Mouse (Mus musculus) lung, postnatal 14 days (tissue): ENCODE measurements around the gene 1810030O07Rik.
"Not testable (repeated sequence)": the region's sequence is repeated elsewhere in the genome, so short reads cannot be mapped to it uniquely, and the experiment has no call there.

ENCODE experiments used
- DNase-seq: peaks from one replicate; pipeline ENCODE4 v3.0.0; 2021

Gene 1810030O07Rik

GRCm38 (mm10) chrX:12673054-12673775 is at the start of gene 1810030O07Rik:
Gene 1810030O07Rik (minus strand): TSS chrX:12673668.
- peak; percentile 85 for DNase-seq

DNA sequence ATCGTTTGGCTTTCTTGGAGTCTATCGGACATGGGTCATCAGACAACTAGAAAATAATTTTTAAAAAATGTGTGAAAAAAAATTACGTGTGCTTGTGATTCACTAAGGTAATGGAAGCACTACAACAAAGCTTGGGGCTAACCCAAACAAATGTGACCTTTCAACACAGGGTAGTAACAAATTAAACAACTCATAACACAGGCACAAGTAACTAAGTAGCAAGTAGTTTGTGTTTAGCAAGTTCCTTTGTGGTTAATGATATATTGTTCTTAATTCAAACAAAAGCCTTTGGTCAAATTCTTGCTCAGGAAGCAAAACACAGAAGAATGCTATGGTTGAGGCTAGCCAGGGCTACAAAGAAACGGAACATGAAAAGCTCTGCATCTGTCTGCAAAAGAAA is 42.6 kb upstream of the 1810030O07Rik start:
- DNase-seq = no peak

DNA sequence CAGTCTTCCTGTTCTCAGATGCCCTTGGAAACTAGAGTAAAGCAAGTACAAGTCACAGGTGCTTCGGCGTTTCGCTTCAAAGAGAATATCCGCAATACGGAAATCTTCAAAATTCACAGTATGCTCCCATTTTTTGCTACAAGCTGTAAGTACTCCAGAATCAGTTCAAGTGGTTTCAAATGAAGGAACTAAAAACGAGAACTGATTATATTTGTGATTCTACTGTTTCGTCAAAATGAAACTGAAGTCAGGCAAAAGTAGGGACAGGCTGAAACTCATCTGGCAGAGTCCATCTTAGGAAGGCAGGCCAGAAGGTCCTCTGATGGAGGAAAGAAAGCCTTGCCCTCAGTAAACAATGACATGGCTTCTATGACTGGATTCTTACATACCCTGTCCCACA is 40.3 kb upstream of the 1810030O07Rik start:
- no peak for DNase-seq

- DNase-seq = peak; percentile 12
These were observed 13.4 kb upstream of the 1810030O07Rik start for GRCm38 (mm10) chrX:12686910-12687309.

GRCm38 (mm10) chrX:12686071-12686470 is 12.6 kb upstream of the 1810030O07Rik start:
- DNase-seq = no peak

DNA sequence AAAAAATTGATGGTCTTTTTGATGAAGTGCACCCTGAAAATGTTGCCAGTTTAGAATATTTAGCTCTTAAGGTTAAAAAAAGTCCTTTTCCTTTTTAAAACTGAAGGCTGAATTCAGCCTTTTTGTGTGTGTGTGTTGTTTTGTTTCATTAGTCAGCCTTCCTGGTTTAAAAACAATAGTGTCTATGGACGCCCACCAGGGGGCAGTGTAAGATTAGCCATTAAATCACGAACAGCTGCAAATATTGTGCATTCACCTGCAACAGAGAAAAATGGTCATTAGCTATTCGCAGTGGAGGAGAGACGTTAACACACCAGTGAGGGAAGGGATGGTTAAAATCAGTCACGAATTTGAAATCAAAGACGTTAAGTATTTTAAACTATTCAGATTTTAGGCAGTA is 3.9 kb upstream of the 1810030O07Rik start:
- peak; percentile 76 for DNase-seq

GRCm38 (mm10) chrX:12653879-12654278 is 19.6 kb downstream of the 1810030O07Rik start:
- no peak for DNase-seq

DNA sequence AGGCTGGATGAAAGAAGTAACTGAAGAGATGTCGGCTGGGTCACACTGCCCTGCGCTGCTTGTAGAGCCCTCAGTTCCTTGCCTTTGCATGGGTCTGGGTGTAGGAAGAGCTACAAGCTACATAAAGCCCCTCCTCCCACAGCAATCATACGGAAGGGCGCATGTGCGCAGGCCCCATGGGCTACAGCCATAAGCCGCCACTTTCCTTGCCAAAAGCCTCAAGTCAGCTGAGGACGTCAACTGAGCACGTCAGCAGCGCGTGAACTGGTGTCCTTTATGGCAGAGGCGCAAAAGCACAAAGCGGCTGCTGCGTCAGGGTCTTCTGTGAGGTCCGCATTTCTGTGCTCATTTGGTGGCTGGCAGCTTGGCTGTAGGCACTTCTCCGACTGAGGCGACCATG is 21.6 kb downstream of the 1810030O07Rik start:
- no peak for DNase-seq

DNA sequence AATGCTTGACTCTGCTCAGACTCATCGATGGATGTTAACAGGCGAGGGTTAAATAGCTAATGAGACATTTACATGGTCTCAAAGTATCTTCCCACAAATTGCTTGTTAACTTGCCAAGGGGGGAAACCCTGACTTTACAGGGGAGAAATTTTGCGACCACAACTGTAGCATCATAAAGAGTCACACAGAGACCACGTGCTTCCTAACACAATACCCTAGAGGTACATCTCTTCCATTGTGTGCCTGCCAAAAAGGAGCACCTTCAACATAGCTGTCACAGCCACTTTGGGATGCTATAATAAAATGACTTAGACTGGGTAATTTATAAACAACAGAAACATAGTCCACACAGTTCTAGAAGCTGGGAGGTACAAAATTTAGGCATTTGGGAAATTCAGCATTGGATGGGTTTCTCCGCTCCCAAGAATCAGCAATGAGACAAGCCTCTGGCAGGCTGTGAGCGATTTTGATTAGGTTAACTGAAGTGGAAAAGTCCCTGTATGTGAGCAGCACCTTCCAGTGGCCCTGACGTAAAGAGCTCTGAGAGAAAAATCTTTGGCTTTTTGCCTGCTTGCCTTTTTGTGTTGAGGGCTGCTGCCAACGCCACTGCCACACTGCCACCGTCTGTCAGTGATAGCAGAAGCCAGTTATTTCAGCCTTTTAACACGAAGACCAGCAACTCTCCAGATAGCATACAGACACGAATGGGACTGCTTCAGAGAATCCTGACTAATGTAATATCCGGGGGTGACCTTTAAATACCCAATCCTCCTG is 27.8 kb downstream of the 1810030O07Rik start:
- DNase-seq = no peak

DNA sequence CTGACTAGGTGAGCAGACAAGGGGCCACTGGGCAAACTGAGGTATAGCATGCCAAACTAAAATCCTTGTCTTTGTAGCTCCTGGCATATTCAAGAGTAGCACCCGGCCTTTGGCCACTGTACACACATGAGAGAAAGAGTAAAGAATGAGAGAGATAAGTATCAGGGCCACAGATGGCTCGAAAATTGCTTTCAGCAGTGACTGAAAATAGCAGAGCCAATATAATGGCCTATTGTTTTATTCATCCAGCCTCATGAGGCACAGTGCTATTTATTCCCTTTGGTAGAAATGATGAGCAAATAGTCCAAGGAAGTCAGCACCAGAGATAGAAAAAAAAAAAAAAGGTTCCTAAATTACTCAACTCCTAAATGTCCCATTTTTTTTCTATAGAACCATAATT is 28.5 kb downstream of the 1810030O07Rik start:
- no peak for DNase-seq

- no peak for DNase-seq
These were observed 48.3 kb downstream of the 1810030O07Rik start for GRCm38 (mm10) chrX:12625131-12625530.

DNA sequence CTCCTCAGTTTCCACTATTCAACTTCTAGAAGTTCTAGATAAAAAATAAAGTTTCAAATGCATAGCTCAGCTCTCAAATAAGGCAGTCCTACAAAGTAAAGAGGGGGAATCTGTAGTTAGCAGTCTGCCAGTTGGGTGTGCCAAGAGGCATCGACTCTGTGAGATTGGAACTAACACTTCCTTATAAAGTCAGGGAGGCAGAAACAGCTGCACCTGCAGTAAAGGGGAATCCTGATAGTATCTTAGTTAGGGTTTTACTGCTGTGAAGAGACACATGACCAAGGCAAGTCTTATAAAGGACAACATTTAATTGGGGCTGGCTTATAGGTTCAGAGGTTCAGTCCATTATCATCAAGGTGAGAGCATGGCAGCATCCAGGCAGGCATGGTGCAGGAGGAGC is 61.1 kb downstream of the 1810030O07Rik start:
- DNase-seq = not testable (repeated sequence)

- no peak for DNase-seq
These were observed 62.3 kb downstream of the 1810030O07Rik start for GRCm38 (mm10) chrX:12611211-12611610.

GRCm38 (mm10) chrX:12610541-12610940 is 62.9 kb downstream of the 1810030O07Rik start:
- not testable (repeated sequence) for DNase-seq
